Mouse (Mus musculus) layer of hippocampus, postnatal 14 days (tissue): Measurements from ENCODE around the gene Katnal1. TPM values are rescaled to one million over a fixed set of nuclear protein-coding genes. Genes with fewer than 3 reads are reported as not detected.

Experiments
- DNase-seq, 2 experiments: peaks; one replicate each; pipeline ENCODE4 v3.0.0; 2021 to 2022; ENCODE audit warnings: low spot score in 2 of 2, mixed read lengths in 1 of 2
- long read RNA-seq, 2 experiments: library from polyadenylated mRNA; stranded (forward); transcript quantifications; one replicate each; pipeline ENCODE4 v2.0.0; 2021
- total RNA-seq, 2 experiments: library from RNA; stranded (reverse); gene quantifications; 2 replicates each; pipeline ENCODE4 v1.2.3; 2021

Katnal1 gene
- total RNA-seq: 10 to 100 TPM; 51.0 to 52.2 TPM
- long read RNA-seq, experiment 1, full-length matches to known transcripts: 8 of 21 reads
- long read RNA-seq, experiment 1, partial matches to known transcripts: 0 of 21 reads
- long read RNA-seq, experiment 1, other reads (novel, unspliced or antisense): 13 of 21 reads
- long read RNA-seq, experiment 2, full-length matches to known transcripts: 6 of 20 reads
- long read RNA-seq, experiment 2, partial matches to known transcripts: 2 of 20 reads
- long read RNA-seq, experiment 2, other reads (novel, unspliced or antisense): 12 of 20 reads

GRCm38 (mm10) chr5:148929116-148929449 is at the start of gene Katnal1:
Katnal1 (minus strand) TSS chr5:148929320.
- no peak for DNase-seq

- no peak for DNase-seq
Observed at GRCm38 (mm10) chr5:148978458-148979165, 49.5 kb upstream of the Katnal1 start.

- DNase-seq: no peak
Observed at GRCm38 (mm10) chr5:148977698-148978457, 48.8 kb upstream of the Katnal1 start.

GRCm38 (mm10) chr5:148976876-148977275 is 47.8 kb upstream of the Katnal1 start:
- no peak for DNase-seq

- DNase-seq: no peak
Observed at GRCm38 (mm10) chr5:148975035-148975434, 45.9 kb upstream of the Katnal1 start.

- peak in 1 of 2 experiments; percentile 16 for DNase-seq
Observed at GRCm38 (mm10) chr5:148973019-148973668, 44.0 kb upstream of the Katnal1 start.

GRCm38 (mm10) chr5:148972167-148972566 is 43.0 kb upstream of the Katnal1 start:
- DNase-seq: no peak

- no peak for DNase-seq
Observed at GRCm38 (mm10) chr5:148969648-148970047, 40.5 kb upstream of the Katnal1 start.

- no peak for DNase-seq
Observed at GRCm38 (mm10) chr5:148968958-148969576, 39.9 kb upstream of the Katnal1 start.

GRCm38 (mm10) chr5:148968179-148968578 is 39.1 kb upstream of the Katnal1 start:
- DNase-seq: no peak

- DNase-seq: no peak
Observed at GRCm38 (mm10) chr5:148966395-148966794, 37.3 kb upstream of the Katnal1 start.

- peak; percentile 64 to 76 for DNase-seq
Observed at GRCm38 (mm10) chr5:148965691-148966333, 36.7 kb upstream of the Katnal1 start.

- DNase-seq: no peak
Observed at GRCm38 (mm10) chr5:148965089-148965591, 36.0 kb upstream of the Katnal1 start.

GRCm38 (mm10) chr5:148964251-148964650 is 35.1 kb upstream of the Katnal1 start:
- DNase-seq: no peak

GRCm38 (mm10) chr5:148960211-148960610 is 31.1 kb upstream of the Katnal1 start:
- DNase-seq: no peak

GRCm38 (mm10) chr5:148959068-148959990 is 30.2 kb upstream of the Katnal1 start:
- DNase-seq: peak in 1 of 2 experiments; percentile 60

GRCm38 (mm10) chr5:148958355-148958754 is 29.2 kb upstream of the Katnal1 start:
- DNase-seq: no peak

- DNase-seq: no peak
Observed at GRCm38 (mm10) chr5:148956898-148957535, 27.9 kb upstream of the Katnal1 start.

GRCm38 (mm10) chr5:148956091-148956490 is 27.0 kb upstream of the Katnal1 start:
- DNase-seq: no peak
